Mouse (Mus musculus) thymus, adult 2 months (tissue): ENCODE measurements around the gene Pltp. TPM values are rescaled to one million over a fixed set of nuclear protein-coding genes. Genes with fewer than 3 reads are reported as not detected.
"Not testable (repeated sequence)": the region's sequence is repeated elsewhere in the genome, so short reads cannot be mapped to it uniquely, and the experiment has no call there.

ENCODE experiments used
- DNase-seq: peaks from one replicate; pipeline ENCODE4 v3.0.0; 2021
- H3K27ac ChIP-seq: fragments of 200-500 bp; 2 replicates; pipeline ENCODE4 v1.5.1; 2012; ENCODE audit warnings: low read length, control low read depth; ENCODE audit not compliant: control insufficient read depth, insufficient read depth
- H3K27me3 ChIP-seq: fragments of 200-500 bp; 2 replicates; pipeline ENCODE4 v1.6.1; 2012; ENCODE audit warnings: mild to moderate bottlenecking, low read length, moderate library complexity, mixed read lengths; ENCODE audit not compliant: control insufficient read depth, insufficient read depth
- H3K36me3 ChIP-seq: fragments of 200-500 bp; 2 replicates; pipeline ENCODE4 v1.6.1; 2012; ENCODE audit warnings: mild to moderate bottlenecking, low read length, moderate library complexity; ENCODE audit not compliant: control insufficient read depth, insufficient read depth
- H3K4me1 ChIP-seq: fragments of 200-500 bp; replicated peaks from 2 replicates; pipeline ENCODE4 v1.6.1; 2012; ENCODE audit warnings: low read length; ENCODE audit not compliant: control insufficient read depth, insufficient read depth
- H3K4me3 ChIP-seq: fragments of 200-500 bp; 2 replicates; pipeline ENCODE4 v1.5.1; 2012; ENCODE audit warnings: mild to moderate bottlenecking, low read length, control low read depth, moderate library complexity; ENCODE audit not compliant: control insufficient read depth, insufficient read depth
- CTCF ChIP-seq: fragments of 200-500 bp; IDR thresholded peaks from 2 replicates; pipeline ENCODE4 v1.5.1; 2012; ENCODE audit warnings: mild to moderate bottlenecking, control low read depth, low read length, moderate library complexity, borderline replicate concordance; ENCODE audit not compliant: control insufficient read depth, poor library complexity, insufficient read depth; ENCODE audit errors: extremely low read depth
- POLR2A ChIP-seq: fragments of 200-500 bp; IDR thresholded peaks from 2 replicates; pipeline ENCODE4 v1.6.1; 2012; ENCODE audit warnings: mild to moderate bottlenecking, low read length, control low read depth, moderate library complexity; ENCODE audit not compliant: control insufficient read depth, poor library complexity, insufficient read depth; ENCODE audit errors: extremely low read depth
- WGBS: fragments of 180-500 bp; shearing (Covaris S2); methylation state at CpG from one replicate; pipeline ENCODE4 v1.1.7; 2018; 5-methylcytosine and 5-hydroxymethylcytosine counted together
- polyA plus RNA-seq: library from polyadenylated mRNA; depleted of rRNA; stranded (reverse); fragments of >200 nt; gene quantifications from 2 replicates; pipeline ENCODE4 v1.2.3, GENCODE M21; 2012

Gene Pltp
- polyA plus RNA-seq, 1 experiment: 263 TPM

DNA sequence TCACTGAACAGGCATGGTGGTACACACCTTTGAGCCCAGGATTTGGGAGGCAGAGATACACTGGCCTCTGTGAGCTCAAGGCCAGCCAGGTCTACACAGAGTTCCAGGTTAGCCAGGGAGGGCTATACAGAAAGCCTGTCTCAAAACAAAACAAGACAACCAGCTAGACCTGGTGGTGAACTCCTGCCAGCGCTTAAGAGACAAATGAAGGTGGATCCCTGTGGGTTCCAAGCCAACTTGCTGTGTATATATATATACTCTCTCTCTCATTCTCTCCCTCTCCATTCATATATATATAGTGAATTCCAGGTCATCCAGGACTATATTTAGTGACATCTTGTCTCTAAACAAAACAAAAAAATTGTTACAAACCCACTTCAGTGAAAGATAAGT is 53.6 kb downstream of the Pltp start:
- no peaks in the 10 kb centered on the region for H3K27me3 ChIP-seq
- peaks cover 14% of the 10 kb centered on the region for H3K4me1 ChIP-seq
- H3K36me3 ChIP-seq: no peaks in the 10 kb centered on the region; the same call in 1 of the 2 replicates
- H3K27ac ChIP-seq: no peak overlapping the region
- no peak for DNase-seq
- 68% methylated on average over 1 of the region's 1 CpGs for WGBS
- no peak for TF ChIP-seq POLR2A
- peak overlapping the region; percentile 91; the same call in 1 of the 2 replicates for H3K4me3 ChIP-seq

- TF ChIP-seq CTCF: no peak
- no peak for TF ChIP-seq POLR2A
- no peak overlapping the region for H3K4me3 ChIP-seq
- H3K27ac ChIP-seq: no peak overlapping the region
- WGBS: 91% methylated on average over 16 of the region's 16 CpGs
- no peaks in the 10 kb centered on the region; the same call in 1 of the 2 replicates for H3K36me3 ChIP-seq
- H3K4me1 ChIP-seq: peaks cover 14% of the 10 kb centered on the region
- no peak for DNase-seq
- no peaks in the 10 kb centered on the region for H3K27me3 ChIP-seq
Observed at GRCm38 (mm10) chr2:164803201-164803920, 54.1 kb downstream of the Pltp start.

- 96% methylated on average over 13 of the region's 13 CpGs for WGBS
- no peak overlapping the region for H3K27ac ChIP-seq
- TF ChIP-seq CTCF: no peak
- TF ChIP-seq POLR2A: no peak
- no peaks in the 10 kb centered on the region for H3K27me3 ChIP-seq
- H3K4me1 ChIP-seq: peaks cover 9% of the 10 kb centered on the region
- no peak overlapping the region for H3K4me3 ChIP-seq
- no peak for DNase-seq
- peaks cover 12% of the 10 kb centered on the region for H3K36me3 ChIP-seq
Observed at GRCm38 (mm10) chr2:164800252-164801004, 57.1 kb downstream of the Pltp start.

DNA sequence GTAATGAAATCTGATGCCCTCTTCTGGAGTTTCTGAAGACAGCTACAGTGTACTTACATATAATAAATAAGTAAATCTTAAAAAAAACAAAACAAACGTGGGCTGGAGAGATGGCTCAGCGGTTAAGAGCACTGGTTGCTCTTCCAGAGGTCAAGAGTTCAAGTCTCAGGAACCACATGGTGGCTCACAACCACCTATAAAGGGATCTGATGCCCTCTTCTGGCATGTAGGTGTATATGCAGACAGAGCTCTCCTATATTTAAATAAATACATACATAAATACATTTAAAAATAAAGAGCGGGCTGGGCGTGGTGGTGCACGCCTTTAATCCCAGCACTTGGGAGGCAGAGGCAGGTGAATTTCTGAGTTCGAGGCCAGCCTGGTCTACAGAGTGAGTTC is 59.0 kb downstream of the Pltp start:
- H3K27me3 ChIP-seq, DNase-seq, H3K4me3 ChIP-seq, H3K4me1 ChIP-seq, H3K27ac ChIP-seq: not testable (repeated sequence)
- peaks cover 22% of the 10 kb centered on the region for H3K36me3 ChIP-seq
- WGBS: 87% methylated on average over 6 of the region's 6 CpGs

- H3K4me1 ChIP-seq: no peaks in the 10 kb centered on the region
Observed at GRCm38 (mm10) chr2:164795868-164796267, 61.6 kb downstream of the Pltp start.

GRCm38 (mm10) chr2:164794293-164794692 is 63.2 kb downstream of the Pltp start:
- H3K36me3 ChIP-seq: peaks cover 30% of the 10 kb centered on the region
- H3K4me1 ChIP-seq: no peaks in the 10 kb centered on the region
- H3K27me3 ChIP-seq: no peaks in the 10 kb centered on the region
- 45% methylated on average over 5 of the region's 5 CpGs for WGBS
- H3K27ac ChIP-seq: no peak overlapping the region
- peak; percentile 72 for DNase-seq
- no peak for TF ChIP-seq POLR2A
- TF ChIP-seq CTCF: peak; percentile 49; the same call in 1 of the 2 replicates
- no peak overlapping the region for H3K4me3 ChIP-seq

More at GRCm38 (mm10) chr2:164795868-164796267, 61.6 kb downstream of the Pltp start:
- TF ChIP-seq POLR2A (no peak), CTCF (no peak)
- H3K27ac ChIP-seq: no peak overlapping the region
- WGBS: 95% methylated on average over 4 of the region's 4 CpGs
- H3K27me3 ChIP-seq: no peaks in the 10 kb centered on the region
- H3K4me3 ChIP-seq: no peak overlapping the region
- peaks cover 30% of the 10 kb centered on the region for H3K36me3 ChIP-seq
- DNase-seq: no peak
